Mouse (Mus musculus): ENCODE measurements around the gene Fndc9.

The Fndc9 gene

DNA sequence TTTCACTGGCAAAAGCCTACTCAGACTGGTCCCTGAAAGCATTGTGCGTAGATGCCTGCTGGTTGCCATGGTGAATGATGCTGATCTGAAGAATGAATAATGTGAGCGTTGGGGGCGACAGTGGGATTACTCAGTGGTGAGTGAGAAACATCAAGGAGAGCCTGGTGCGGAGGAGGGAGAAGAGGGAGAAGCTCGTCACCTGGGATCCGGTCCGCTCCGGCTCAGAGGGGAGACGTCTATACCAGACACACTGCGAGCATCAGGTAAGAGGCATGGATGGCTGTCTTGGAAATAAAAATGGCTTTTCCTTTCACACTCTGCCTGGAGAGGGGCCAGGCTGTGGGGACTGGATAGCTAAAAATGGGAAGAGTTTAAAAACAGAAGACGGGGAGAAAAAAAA lies at the start of gene Fndc9:
Gene Fndc9 (plus strand): TSS at position 198 of the 400 bp plus-strand sequence.
- DNase-seq (ENCODE audit: low spot score), result no peak

DNA sequence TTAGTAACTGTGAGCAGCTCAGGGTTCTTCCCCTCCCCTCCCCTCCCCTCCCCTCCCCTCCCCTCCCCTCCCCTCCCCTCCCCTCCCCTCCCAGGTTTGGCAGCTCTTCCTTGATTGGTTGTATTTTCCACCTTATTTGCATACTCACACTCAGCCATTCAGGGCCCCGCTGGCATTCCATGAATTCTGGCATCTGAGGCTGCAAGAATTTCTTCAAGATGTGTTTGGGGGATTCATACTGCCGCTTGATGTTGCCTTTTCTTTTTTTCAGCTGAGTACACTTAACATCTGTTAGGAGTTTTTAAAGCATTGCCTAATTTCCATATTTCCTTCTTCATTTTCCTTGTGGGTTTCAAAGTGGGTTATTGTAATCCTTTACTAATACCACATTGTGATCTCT lies 47.0 kb upstream of the Fndc9 start:
- DNase-seq (ENCODE audit: low spot score), result no peak

- DNase-seq (ENCODE audit: low spot score), result no peak
These were observed 41.2 kb upstream of the Fndc9 start for GRCm38 (mm10) chr11:46194175-46194574.

DNA sequence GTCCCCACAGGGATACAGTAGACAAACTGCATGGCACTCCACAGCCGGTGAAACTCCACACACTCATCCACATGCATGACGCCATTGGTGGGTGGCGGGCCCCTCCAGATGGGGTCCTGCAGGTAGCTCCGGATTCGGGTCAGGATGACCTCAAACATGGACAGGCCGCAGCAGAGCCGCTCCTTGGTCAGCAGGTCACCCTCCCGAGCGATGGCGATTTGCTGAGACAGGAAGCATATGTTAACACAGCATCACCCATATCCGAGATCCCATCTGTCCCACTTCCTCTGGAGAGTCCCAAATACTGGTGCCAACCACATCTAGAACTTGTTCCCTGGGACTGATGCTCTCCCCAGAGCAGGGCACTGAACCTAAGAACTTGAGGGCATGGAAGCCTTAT lies 34.7 kb upstream of the Fndc9 start:
- DNase-seq (ENCODE audit: low spot score), result no peak

DNA sequence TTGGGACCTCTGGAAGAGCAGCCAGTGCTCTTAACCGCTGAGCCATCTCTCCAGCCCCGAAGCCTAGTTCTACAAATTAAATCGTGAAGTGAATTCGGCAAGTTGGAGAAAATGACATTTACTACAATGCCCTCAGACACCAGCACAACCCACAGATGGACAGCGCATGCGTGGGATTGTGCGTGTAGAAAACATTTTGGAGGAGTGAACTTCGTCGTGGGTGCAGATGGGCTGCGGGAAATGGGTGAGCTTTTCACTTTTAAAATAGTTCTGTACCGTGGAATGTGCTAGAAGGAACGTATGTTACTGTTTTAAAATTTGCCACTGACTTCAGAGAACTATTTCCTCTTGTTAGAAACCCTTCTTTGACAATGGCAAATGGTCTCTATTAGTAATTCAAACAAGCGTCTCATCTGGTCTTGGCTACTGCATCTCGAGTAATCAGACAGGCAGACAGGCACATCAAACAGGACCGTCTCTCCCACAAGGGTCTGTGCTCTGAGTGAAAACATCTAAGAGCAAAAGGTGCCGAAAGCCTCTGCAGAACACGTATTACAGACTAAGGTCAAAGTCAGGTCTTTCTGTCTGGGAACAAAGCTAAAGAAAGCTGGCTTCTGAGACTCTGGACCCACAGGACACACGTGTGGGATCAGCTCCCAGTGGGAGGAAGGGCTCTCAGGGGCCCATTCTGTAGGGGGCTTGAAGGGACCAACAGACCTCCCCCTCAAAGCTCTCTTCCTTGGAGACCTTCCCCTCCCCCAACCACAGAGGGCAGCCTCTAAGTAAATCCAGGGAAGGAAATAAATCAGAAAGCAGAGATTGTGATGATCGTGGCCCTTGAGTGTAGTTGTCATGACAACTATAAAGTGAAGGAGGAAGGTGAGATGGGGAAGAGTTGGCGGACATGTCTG lies 33.4 kb upstream of the Fndc9 start:
- DNase-seq (ENCODE audit: low spot score), result no peak

- DNase-seq (ENCODE audit: low spot score), result no peak
These were observed 32.8 kb upstream of the Fndc9 start for GRCm38 (mm10) chr11:46202547-46202887.

GRCm38 (mm10) chr11:46204841-46205240 lies 30.5 kb upstream of the Fndc9 start:
- DNase-seq (ENCODE audit: low spot score), result no peak

GRCm38 (mm10) chr11:46205639-46206409 lies 29.5 kb upstream of the Fndc9 start:
- DNase-seq (ENCODE audit: low spot score), result no peak

DNA sequence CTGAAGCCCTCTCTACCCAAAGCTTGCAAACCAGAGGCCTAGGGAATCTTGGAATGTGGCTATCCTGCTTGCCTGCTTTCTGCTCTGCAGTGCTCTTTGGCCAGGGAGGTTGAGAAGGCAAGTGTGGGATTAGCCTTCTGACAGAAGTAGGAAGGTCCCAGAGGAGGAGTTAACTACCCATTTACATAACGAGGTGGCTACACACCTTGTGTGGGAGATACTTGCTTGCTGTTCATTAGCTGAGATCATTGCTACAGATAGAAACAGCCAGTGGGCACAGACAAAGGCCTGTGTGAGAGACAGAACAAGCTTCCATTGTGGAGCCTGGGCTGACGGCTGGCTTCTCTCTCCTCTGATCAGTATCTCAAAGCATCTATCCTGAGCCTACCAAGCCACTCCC lies 25.4 kb upstream of the Fndc9 start:
- no peak for DNase-seq (ENCODE audit: low spot score)

DNA sequence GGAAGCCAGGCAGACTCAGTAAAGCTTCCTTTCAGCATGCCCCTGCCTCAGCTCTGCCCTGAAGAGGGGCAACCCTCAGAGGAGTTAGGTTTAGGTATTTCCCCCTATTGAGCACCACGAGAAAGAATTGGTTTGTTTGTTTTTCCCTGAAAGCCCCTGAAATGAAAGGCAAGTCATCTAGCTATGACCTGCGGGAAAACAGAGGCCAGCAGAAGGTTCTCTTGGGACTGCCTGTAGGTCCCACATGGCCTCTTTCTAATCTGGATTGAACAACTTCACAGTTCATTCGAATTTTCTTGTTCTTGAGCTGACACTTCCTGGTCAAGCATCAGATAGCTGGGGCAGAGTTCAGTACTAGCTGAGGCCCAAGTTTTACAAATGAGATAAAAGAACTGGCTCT lies 23.5 kb upstream of the Fndc9 start:
- no peak for DNase-seq (ENCODE audit: low spot score)

- DNase-seq (ENCODE audit: low spot score), result no peak
These were observed 21.5 kb upstream of the Fndc9 start for GRCm38 (mm10) chr11:46213844-46214243.

- no peak for DNase-seq (ENCODE audit: low spot score)
These were observed 20.7 kb upstream of the Fndc9 start for GRCm38 (mm10) chr11:46214368-46215230.

DNA sequence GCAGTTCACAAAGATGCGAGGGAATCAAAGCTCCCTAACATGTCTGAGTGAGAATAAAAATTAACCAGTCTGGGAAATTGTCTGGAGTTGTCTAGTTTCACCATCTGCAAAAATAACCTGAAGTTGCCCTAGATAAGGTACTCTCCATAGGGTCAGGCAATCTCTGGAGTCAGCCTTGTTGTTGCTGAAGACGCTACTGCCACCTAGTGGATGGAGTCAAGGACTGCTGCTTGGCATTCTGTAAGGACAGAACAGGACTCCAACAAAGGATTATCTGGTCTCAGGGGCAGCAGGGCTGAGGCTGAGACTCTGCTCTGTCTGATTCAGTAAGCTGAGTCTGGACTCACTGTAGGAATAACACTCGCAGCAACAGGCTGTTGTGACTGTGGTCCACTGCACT lies 20.0 kb upstream of the Fndc9 start:
- DNase-seq (ENCODE audit: low spot score), result peak; percentile 73

GRCm38 (mm10) chr11:46216669-46217068 lies 18.7 kb upstream of the Fndc9 start:
- peak; percentile 68 for DNase-seq (ENCODE audit: low spot score)

DNA sequence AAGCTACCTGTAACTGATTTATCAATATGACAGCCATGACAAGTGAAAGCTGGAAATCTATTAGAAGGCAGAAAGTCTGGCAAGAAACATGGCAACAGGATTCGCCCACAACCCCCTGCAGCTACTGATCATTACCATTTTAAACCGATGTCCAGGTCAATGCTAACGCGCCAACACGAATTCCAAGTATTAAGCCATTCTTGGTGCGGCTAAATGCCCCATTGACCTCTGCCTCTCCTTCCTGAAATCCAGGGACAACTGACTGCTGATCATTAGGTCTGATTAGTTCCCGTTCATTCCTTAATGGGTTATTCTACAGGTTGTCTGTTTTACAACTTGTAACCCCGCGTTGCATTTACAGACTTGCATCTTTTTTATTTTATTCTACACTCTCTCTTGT lies 17.6 kb upstream of the Fndc9 start:
- no peak for DNase-seq (ENCODE audit: low spot score)

DNA sequence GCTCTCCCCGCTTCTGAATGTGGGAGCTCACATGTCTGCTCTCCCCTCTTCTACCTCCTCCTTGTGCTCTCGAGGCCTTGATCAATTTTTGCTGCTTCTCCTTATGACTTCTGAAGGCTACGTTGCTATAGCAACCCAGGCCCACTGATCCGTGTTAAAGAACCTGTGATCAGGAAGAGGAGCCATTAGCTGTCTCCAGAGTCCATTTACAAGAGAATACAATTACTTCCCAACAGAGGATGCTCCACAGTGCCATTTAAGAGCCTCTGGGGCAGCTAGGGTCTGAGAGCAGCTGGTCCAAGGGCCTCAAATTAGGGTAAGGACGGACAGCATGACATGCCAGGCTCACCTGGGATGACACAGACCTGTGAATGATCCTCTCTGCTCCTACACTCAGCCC lies 16.7 kb upstream of the Fndc9 start:
- DNase-seq (ENCODE audit: low spot score), result no peak

- no peak for DNase-seq (ENCODE audit: low spot score)
These were observed 16.0 kb upstream of the Fndc9 start for GRCm38 (mm10) chr11:46219380-46219779.

DNA sequence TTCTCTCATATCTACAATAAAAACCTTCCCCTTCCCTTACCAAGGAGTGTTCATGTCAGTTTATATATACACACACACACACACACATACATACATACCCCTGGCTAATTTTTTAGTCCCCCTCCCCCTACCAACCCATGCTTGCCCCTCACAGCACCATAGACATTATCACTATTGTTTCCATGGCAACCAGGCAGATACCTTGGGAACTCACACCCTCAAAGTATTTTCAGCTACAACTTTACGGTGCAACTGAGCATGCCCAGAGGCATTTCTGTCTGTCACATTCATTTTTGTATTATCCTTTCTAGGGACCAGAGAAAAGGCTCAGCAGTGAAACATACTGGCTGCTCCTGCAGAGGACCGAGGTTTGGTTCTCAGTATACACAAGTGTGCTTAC lies 15.1 kb upstream of the Fndc9 start:
- DNase-seq (ENCODE audit: low spot score), result no peak

GRCm38 (mm10) chr11:46223575-46223974 lies 11.8 kb upstream of the Fndc9 start:
- no peak for DNase-seq (ENCODE audit: low spot score)

DNA sequence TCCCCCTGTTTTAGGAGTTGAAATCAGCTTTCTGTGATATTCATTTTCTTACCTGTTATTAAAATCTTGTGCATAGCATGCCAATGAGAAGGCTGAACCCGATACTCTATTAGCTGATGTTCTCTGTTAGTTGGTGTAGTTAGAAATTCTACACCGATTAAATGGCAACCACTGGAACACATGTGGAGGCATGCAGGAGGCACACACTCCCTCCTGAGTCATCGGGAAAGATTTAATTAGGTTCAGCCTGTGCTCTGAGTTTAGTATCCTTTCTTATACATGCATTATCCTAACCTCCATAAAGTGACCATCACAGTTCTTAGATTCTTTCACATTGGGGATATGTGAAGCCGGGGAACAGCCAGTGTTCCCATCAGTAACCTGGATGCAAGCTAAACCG lies 10.0 kb upstream of the Fndc9 start:
- DNase-seq (ENCODE audit: low spot score), result no peak

GRCm38 (mm10) chr11:46230184-46230583 lies 5.1 kb upstream of the Fndc9 start:
- no peak for DNase-seq (ENCODE audit: low spot score)

- no peak for DNase-seq (ENCODE audit: low spot score)
These were observed 2.5 kb upstream of the Fndc9 start for GRCm38 (mm10) chr11:46232803-46233202.
